ENCODE assay signal across 17 mouse cellular contexts in the genomic region with DNA sequence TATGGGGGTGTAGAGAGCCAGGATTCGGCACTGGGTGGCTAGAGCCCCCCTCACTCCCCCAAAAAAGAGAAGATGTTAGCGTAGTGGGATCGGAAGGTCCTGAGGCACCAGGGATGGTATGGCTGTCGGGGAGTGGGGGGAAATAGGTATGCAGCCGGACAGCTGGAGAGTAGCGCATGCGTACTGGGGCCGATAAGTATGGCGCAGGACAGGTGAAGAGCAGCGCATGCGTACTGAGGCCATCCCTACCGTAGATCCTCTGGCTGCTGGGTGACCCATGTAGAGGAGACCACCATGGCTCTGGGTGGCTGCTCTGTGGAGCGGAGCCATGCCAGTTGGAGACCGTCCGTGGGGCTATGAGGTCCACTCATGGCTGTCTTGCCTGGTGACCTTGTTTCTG.
DNase-seq lines count a peak whose midpoint lies in the region; ATAC-seq and TF ChIP-seq lines count a peak whose summit lies in the region.
"Had no signal": no experiment of that assay in that cellular context is flagged by ENCODE, and none has a peak within 500 bp of the region (broad histone marks: within the 10 kb centered on the region; RNA-seq: fewer than 3 reads in every experiment).

No protein-coding gene starts in this region.

- ATAC-seq in forebrain, embryonic 13.5 days = no peak
- no peak for ATAC-seq in forebrain, embryonic 11.5 days (replicated peaks; ENCODE audit: low FRiP score)
- ATAC-seq in liver, embryonic 11.5 days (replicated peaks; ENCODE audit: low FRiP score) = no peak
- no peak for ATAC-seq in G1E (ENCODE audit: extremely low read depth, insufficient number of reproducible peaks, low FRiP score, poor library complexity, severe bottlenecking)
- ATAC-seq in liver, embryonic 13.5 days (ENCODE audit: low read depth) = no peak
- ATAC-seq: inflammation-experienced regulatory T-cells, adult 6 months had no signal

- 97% methylated on average over 15 of the region's 15 CpGs for WGBS in forebrain, embryonic 13.5 days
- WGBS in forebrain, embryonic 11.5 days = 97% methylated on average over 15 of the region's 15 CpGs
- 92% methylated on average over 15 of the region's 15 CpGs for WGBS in liver, embryonic 11.5 days
- WGBS in liver, embryonic 13.5 days (ENCODE audit: insufficient replicate concordance) = 90% methylated on average over 15 of the region's 15 CpGs

- H3K4me2 ChIP-seq in forebrain, embryonic 13.5 days = no peak overlapping the region
- no peak overlapping the region; the same call in 1 of the 2 replicates for H3K4me2 ChIP-seq in forebrain, embryonic 11.5 days (ENCODE audit: low read depth, low read length, severe bottlenecking)
- H3K4me2 ChIP-seq in liver, embryonic 11.5 days = peak overlapping the region; percentile 97
- H3K4me2 ChIP-seq in liver, embryonic 13.5 days = peak overlapping the region; percentile 97
- H3K4me2 ChIP-seq: limb, embryonic 12.5 days; lung, embryonic 15.5 days had no signal

- no peak for TF ChIP-seq CTCF in G1E (IDR thresholded peaks at IDR 0.05; ENCODE audit: low read depth, low read length)

- no peak for DNase-seq in forebrain, embryonic 11.5 days (ENCODE audit: low spot score)
- DNase-seq in liver, embryonic 11.5 days (ENCODE audit: low spot score) = no peak
- no peak for DNase-seq in liver
- no peak for DNase-seq in G1E (ENCODE audit: low spot score)
- DNase-seq in liver, embryonic 13.5 days = no peak
- no peak for DNase-seq in adrenal gland, adult 8-10 months
- DNase-seq: adrenal gland, postnatal 10 days; cerebellum, postnatal 14 days; heart, adult 2 months; right cerebral cortex, postnatal 25 days had no signal

- no peaks in the 10 kb centered on the region for H3K36me3 ChIP-seq in forebrain, embryonic 13.5 days (ENCODE audit: poor library complexity, severe bottlenecking)
- H3K36me3 ChIP-seq in forebrain, embryonic 11.5 days (ENCODE audit: control insufficient read depth, insufficient read depth, low read length) = no peaks in the 10 kb centered on the region
- H3K36me3 ChIP-seq in liver, embryonic 11.5 days (ENCODE audit: control insufficient read depth, insufficient read depth, low read length) = no peaks in the 10 kb centered on the region
- H3K36me3 ChIP-seq in G1E (replicated peaks) = peaks cover 67% of the 10 kb centered on the region
- peaks cover 11% of the 10 kb centered on the region for H3K36me3 ChIP-seq in liver, embryonic 13.5 days
- H3K36me3 ChIP-seq: kidney, embryonic 15.5 days; limb, embryonic 12.5 days; lung, embryonic 15.5 days had no signal

- peak overlapping the region; percentile 76; the same call in 1 of the 2 replicates for H3K27ac ChIP-seq in forebrain, embryonic 13.5 days
- H3K27ac ChIP-seq in forebrain, embryonic 11.5 days (ENCODE audit: low read depth, low read length) = no peak overlapping the region
- H3K27ac ChIP-seq in liver, embryonic 11.5 days (ENCODE audit: low read depth, low read length) = peak overlapping the region; percentile 90; the same call in 1 of the 2 replicates
- peak overlapping the region; percentile 86 for H3K27ac ChIP-seq in liver, embryonic 13.5 days
- H3K27ac ChIP-seq: heart, adult 2 months; left cerebral cortex, adult 2 months; limb, embryonic 12.5 days; lung, embryonic 15.5 days had no signal

- H3K27me3 ChIP-seq in forebrain, embryonic 13.5 days = no peaks in the 10 kb centered on the region
- no peaks in the 10 kb centered on the region; the same call in 1 of the 2 replicates for H3K27me3 ChIP-seq in forebrain, embryonic 11.5 days (ENCODE audit: control insufficient read depth, insufficient read depth, low read length)
- no peaks in the 10 kb centered on the region for H3K27me3 ChIP-seq in liver, embryonic 11.5 days (replicated peaks; ENCODE audit: control insufficient read depth, insufficient read depth, low read length)
- peaks cover 15% of the 10 kb centered on the region; the same call in 1 of the 2 replicates for H3K27me3 ChIP-seq in G1E (ENCODE audit: insufficient read depth, low read length)
- H3K27me3 ChIP-seq in liver, embryonic 13.5 days = no peaks in the 10 kb centered on the region
- H3K27me3 ChIP-seq: kidney, embryonic 15.5 days; lung, embryonic 15.5 days had no signal

- H3K9me3 ChIP-seq in forebrain, embryonic 13.5 days (replicated peaks) = no peaks in the 10 kb centered on the region
- H3K9me3 ChIP-seq in forebrain, embryonic 11.5 days (ENCODE audit: control insufficient read depth, low read length) = no peaks in the 10 kb centered on the region
- no peaks in the 10 kb centered on the region for H3K9me3 ChIP-seq in liver, embryonic 11.5 days (ENCODE audit: control insufficient read depth, low read length)
- peaks cover 7% of the 10 kb centered on the region for H3K9me3 ChIP-seq in G1E (replicated peaks)
- H3K9me3 ChIP-seq in liver, embryonic 13.5 days (replicated peaks) = no peaks in the 10 kb centered on the region
- H3K9me3 ChIP-seq: embryonic facial prominence, embryonic 10.5 days; kidney, embryonic 15.5 days; limb, embryonic 12.5 days; lung, embryonic 15.5 days had no signal

- H3K4me1 ChIP-seq in forebrain, embryonic 13.5 days = peaks cover 99% of the 10 kb centered on the region
- H3K4me1 ChIP-seq in forebrain, embryonic 11.5 days (replicated peaks; ENCODE audit: control insufficient read depth, insufficient read depth, low read length) = peaks cover 63% of the 10 kb centered on the region
- H3K4me1 ChIP-seq in liver, embryonic 11.5 days (replicated peaks; ENCODE audit: control insufficient read depth, insufficient read depth, low read length) = peaks cover 96% of the 10 kb centered on the region
- peaks cover 92% of the 10 kb centered on the region for H3K4me1 ChIP-seq in G1E (ENCODE audit: insufficient read depth, low read depth, low read length)
- H3K4me1 ChIP-seq in liver, embryonic 13.5 days (replicated peaks) = peaks cover 100% of the 10 kb centered on the region

- no peak overlapping the region for H3K4me3 ChIP-seq in forebrain, embryonic 13.5 days
- H3K4me3 ChIP-seq in forebrain, embryonic 11.5 days (ENCODE audit: low read depth, low read length) = no peak overlapping the region
- no peak overlapping the region for H3K4me3 ChIP-seq in liver, embryonic 11.5 days (ENCODE audit: low read depth, low read length)
- H3K4me3 ChIP-seq in G1E (ENCODE audit: low read depth, low read length) = peak overlapping the region; percentile 28; the same call in 1 of the 2 replicates
- no peak overlapping the region for H3K4me3 ChIP-seq in liver, embryonic 13.5 days (replicated peaks)
- H3K4me3 ChIP-seq: heart, adult 2 months; kidney, embryonic 15.5 days; left cerebral cortex, adult 2 months; limb, embryonic 12.5 days; lung, embryonic 15.5 days had no signal

- H3K9ac ChIP-seq in forebrain, embryonic 13.5 days = no peak overlapping the region
- H3K9ac ChIP-seq in forebrain, embryonic 11.5 days (ENCODE audit: low read length) = no peak overlapping the region
- peak overlapping the region; percentile 61; the same call in 1 of the 2 replicates for H3K9ac ChIP-seq in liver, embryonic 11.5 days (ENCODE audit: low read depth, low read length)
- peak overlapping the region; percentile 79; the same call in 1 of the 2 replicates for H3K9ac ChIP-seq in liver, embryonic 13.5 days
- H3K9ac ChIP-seq: kidney, embryonic 15.5 days; lung, embryonic 15.5 days had no signal

Comparison
In these comparisons a context has a peak if more than half of its experiments do, and no peak if none do; other contexts are left out.
1. H3K4me2 ChIP-seq: peak in liver, embryonic 11.5 days (single experiment) and liver, embryonic 13.5 days (single experiment); none in forebrain, embryonic 13.5 days (single experiment) and forebrain, embryonic 11.5 days (single experiment).
2. H3K9ac ChIP-seq: peak in liver, embryonic 11.5 days (single experiment) and liver, embryonic 13.5 days (single experiment); none in forebrain, embryonic 13.5 days (single experiment) and forebrain, embryonic 11.5 days (single experiment).